Mouse (Mus musculus) heart, postnatal 25 days (tissue): ENCODE results near the gene Cdh22. TPM values are rescaled to one million over a fixed set of nuclear protein-coding genes. Genes with fewer than 3 reads are reported as not detected.

ENCODE experiments used
- DNase-seq: peaks from one replicate; pipeline ENCODE4 v3.0.0; 2022; ENCODE audit warnings: low spot score
- intact Hi-C: fragments of 180-260 bp; cut with DNase I; formaldehyde crosslinking; loops from one replicate; pipeline ENCODE4 v1.15.1; 2025
- total RNA-seq, 2 experiments: library from RNA; stranded (reverse); gene quantifications; 2 replicates each; pipeline ENCODE4 v1.2.3; 2021

The Cdh22 gene
- total RNA-seq, 2 experiments from 2014 or later = 0.36 to 0.42 TPM

GRCm38 (mm10) chr2:165064489-165064888, 170.2 kb downstream of the Cdh22 start:
- intact Hi-C loops = no loop called here
- DNase-seq = no peak

GRCm38 (mm10) chr2:165061638-165062433, 172.8 kb downstream of the Cdh22 start:
- DNase-seq = no peak
- intact Hi-C loops = no loop called here

Other genes starting within 250 kb of the Cdh22 start
- gene Ncoa5, start 200.0 kb downstream of the Cdh22 start, total RNA-seq = 10 to 100 TPM; 19.1 to 19.5 TPM
- 1 to 10 TPM; 1.9 to 3.6 TPM for gene Cd40, start 179.2 kb downstream of the Cdh22 start, total RNA-seq
- gene 1700025C18Rik, start 144.1 kb downstream of the Cdh22 start, total RNA-seq = not detected
- gene Slc35c2, start 53.0 kb upstream of the Cdh22 start, total RNA-seq = 10 to 100 TPM; 18.3 to 21.4 TPM
- 10 to 100 TPM; 18.8 to 20.5 TPM for gene Elmo2, start 91.6 kb upstream of the Cdh22 start, total RNA-seq
- not detected for gene Zfp663, start 133.9 kb upstream of the Cdh22 start, total RNA-seq
- 1 to 10 TPM; 2.2 to 2.4 TPM for gene Zfp334, start 153.4 kb upstream of the Cdh22 start, total RNA-seq
- under 1 TPM in 1 of 2 experiments, not detected in 1; 0.06 TPM for gene Ocstamp, start 165.6 kb upstream of the Cdh22 start, total RNA-seq
- gene Slc13a3, start 238.4 kb upstream of the Cdh22 start, total RNA-seq = under 1 TPM; 0.20 to 0.52 TPM